Comparison of ENCODE assay signal across 15 mouse cellular contexts in genomic region chr19:42440089-42440488, GRCm38 (mm10). TPM values are rescaled to one million over a fixed set of nuclear protein-coding genes. Genes with fewer than 3 reads are reported as not detected.
DNase-seq lines count a peak whose midpoint lies in the region; ATAC-seq and TF ChIP-seq lines count a peak whose summit lies in the region.
"Had no signal": no experiment of that assay in that cellular context is flagged by ENCODE, and none has a peak within 500 bp of the region (broad histone marks: within the 10 kb centered on the region; RNA-seq: fewer than 3 reads in every experiment).

No protein-coding gene starts in this region.

- no peaks in the 10 kb centered on the region for H3K9me3 ChIP-seq in heart, embryonic 12.5 days (replicated peaks)
- no peaks in the 10 kb centered on the region for H3K9me3 ChIP-seq in lung, postnatal 0 days (ENCODE audit: low read length)
- no peaks in the 10 kb centered on the region for H3K9me3 ChIP-seq in heart, embryonic 11.5 days (replicated peaks; ENCODE audit: control insufficient read depth, low read length)
- H3K9me3 ChIP-seq: forebrain, embryonic 12.5 days; hindbrain, embryonic 13.5 days; neural tube, embryonic 12.5 days had no signal

- ATAC-seq in heart, embryonic 12.5 days (ENCODE audit: insufficient number of reproducible peaks, low FRiP score): no peak
- ATAC-seq in lung, postnatal 0 days: no peak
- ATAC-seq in heart, embryonic 11.5 days (replicated peaks; ENCODE audit: insufficient number of reproducible peaks, low FRiP score, low TSS enrichment): no peak

- H3K27ac ChIP-seq in heart, adult 2 months: no peak overlapping the region
- H3K27ac ChIP-seq in heart, embryonic 12.5 days (ENCODE audit: poor library complexity, severe bottlenecking): no peak overlapping the region
- H3K27ac ChIP-seq in lung, postnatal 0 days (ENCODE audit: low read length): no peak overlapping the region
- no peak overlapping the region for H3K27ac ChIP-seq in olfactory bulb, adult 2 months (ENCODE audit: insufficient read depth, low read depth, low read length)
- H3K27ac ChIP-seq in heart, embryonic 11.5 days (ENCODE audit: low read depth, low read length): no peak overlapping the region
- H3K27ac ChIP-seq: forebrain, embryonic 12.5 days; hindbrain, embryonic 13.5 days; macrophage; neural tube, embryonic 12.5 days had no signal

- H3K36me3 ChIP-seq in heart, adult 2 months (ENCODE audit: control insufficient read depth, insufficient read depth, low read length): no peaks in the 10 kb centered on the region
- no peaks in the 10 kb centered on the region for H3K36me3 ChIP-seq in heart, embryonic 12.5 days
- no peaks in the 10 kb centered on the region for H3K36me3 ChIP-seq in lung, postnatal 0 days (ENCODE audit: insufficient read depth, low read length)
- no peaks in the 10 kb centered on the region for H3K36me3 ChIP-seq in heart, embryonic 11.5 days (ENCODE audit: control insufficient read depth, insufficient read depth, low read length)
- H3K36me3 ChIP-seq: forebrain, embryonic 12.5 days; hindbrain, embryonic 13.5 days; neural tube, embryonic 12.5 days had no signal

- DNase-seq in heart, adult 2 months: no peak
- DNase-seq in lung, postnatal 0 days (ENCODE audit: low spot score): no peak
- no peak for DNase-seq in lung, postnatal 14 days
- peak; percentile 41 for DNase-seq in NIH3T3 (ENCODE audit: low read depth)
- no peak for DNase-seq in adrenal gland, postnatal 14 days
- DNase-seq: adrenal gland, postnatal 25 days; cerebellum, postnatal 36 days; thymus, adult 18-20 months had no signal

- H3K4me1 ChIP-seq in heart, adult 2 months (ENCODE audit: control insufficient read depth, insufficient read depth, low read length): no peaks in the 10 kb centered on the region
- H3K4me1 ChIP-seq in heart, embryonic 12.5 days (replicated peaks): no peaks in the 10 kb centered on the region
- no peaks in the 10 kb centered on the region for H3K4me1 ChIP-seq in lung, postnatal 0 days (ENCODE audit: insufficient read depth, low read depth, low read length)
- H3K4me1 ChIP-seq in olfactory bulb, adult 2 months (ENCODE audit: control insufficient read depth, insufficient read depth, low read length): peaks cover 14% of the 10 kb centered on the region
- H3K4me1 ChIP-seq in heart, embryonic 11.5 days (ENCODE audit: control insufficient read depth, insufficient read depth, low read length): no peaks in the 10 kb centered on the region
- H3K4me1 ChIP-seq: forebrain, embryonic 12.5 days had no signal

- TF ChIP-seq EP300 in heart, adult 2 months (IDR thresholded peaks at IDR 0.05; ENCODE audit: insufficient read depth, low read depth, low read length): no peak
- TF ChIP-seq EP300 in lung, postnatal 0 days (IDR thresholded peaks at IDR 0.05): no peak

- peak; percentile 36 for TF ChIP-seq CTCF in heart, adult 2 months (IDR thresholded peaks at IDR 0.05)
- 0 out of 2 replicates have a peak, but pooled peaks have one; percentile 15 for TF ChIP-seq CTCF in lung, postnatal 0 days (IDR thresholded peaks at IDR 0.05)
- peak; percentile 8; the same call in 1 of the 2 replicates for TF ChIP-seq CTCF in olfactory bulb, adult 2 months (IDR thresholded peaks at IDR 0.05; ENCODE audit: insufficient read depth, low read depth, low read length)

- H3K27me3 ChIP-seq in heart, adult 2 months (ENCODE audit: control insufficient read depth, insufficient read depth, low read length): no peaks in the 10 kb centered on the region; the same call in 1 of the 2 replicates
- H3K27me3 ChIP-seq in heart, embryonic 12.5 days (replicated peaks): peaks cover 85% of the 10 kb centered on the region
- 0 out of 2 replicates have a peak, but pooled peaks cover 6% of the 10 kb centered on the region for H3K27me3 ChIP-seq in lung, postnatal 0 days (replicated peaks; ENCODE audit: insufficient read depth, low read length)
- peaks cover 45% of the 10 kb centered on the region for H3K27me3 ChIP-seq in heart, embryonic 11.5 days (ENCODE audit: control insufficient read depth, insufficient read depth, low read length)

- no peak overlapping the region for H3K4me2 ChIP-seq in heart, embryonic 12.5 days
- no peak overlapping the region for H3K4me2 ChIP-seq in lung, postnatal 0 days (replicated peaks; ENCODE audit: low read depth, low read length)
- H3K4me2 ChIP-seq in heart, embryonic 11.5 days: no peak overlapping the region
- H3K4me2 ChIP-seq: forebrain, embryonic 12.5 days; hindbrain, embryonic 13.5 days; neural tube, embryonic 12.5 days had no signal

- no peaks in the 10 kb centered on the region for H3K79me2 ChIP-seq in heart, adult 2 months (replicated peaks; ENCODE audit: control insufficient read depth, insufficient read depth, low read length)

- no peak overlapping the region for H3K4me3 ChIP-seq in heart, adult 2 months
- no peak overlapping the region for H3K4me3 ChIP-seq in heart, embryonic 12.5 days
- H3K4me3 ChIP-seq in lung, postnatal 0 days (ENCODE audit: low read depth, low read length): no peak overlapping the region
- H3K4me3 ChIP-seq in olfactory bulb, adult 2 months (ENCODE audit: insufficient read depth, low read depth, low read length): no peak overlapping the region
- no peak overlapping the region for H3K4me3 ChIP-seq in heart, embryonic 11.5 days (ENCODE audit: low read depth, low read length)
- H3K4me3 ChIP-seq: forebrain, embryonic 12.5 days; hindbrain, embryonic 13.5 days; neural tube, embryonic 12.5 days had no signal

- no peak overlapping the region for H3K9ac ChIP-seq in heart, adult 2 months (ENCODE audit: low read depth, low read length)
- H3K9ac ChIP-seq in heart, embryonic 12.5 days: no peak overlapping the region
- no peak overlapping the region for H3K9ac ChIP-seq in lung, postnatal 0 days (replicated peaks; ENCODE audit: low read depth)
- no peak overlapping the region for H3K9ac ChIP-seq in heart, embryonic 11.5 days (ENCODE audit: low read depth, low read length)
- H3K9ac ChIP-seq: forebrain, embryonic 12.5 days; hindbrain, embryonic 13.5 days; neural tube, embryonic 12.5 days had no signal

- intact Hi-C loops in heart, adult 2 months (cut with DNase I): no loop called here

- no peak for TF ChIP-seq POLR2A in heart, adult 2 months (IDR thresholded peaks at IDR 0.05; ENCODE audit: insufficient read depth, low read depth, low read length)
- TF ChIP-seq POLR2A in olfactory bulb, adult 2 months (IDR thresholded peaks at IDR 0.05; ENCODE audit: insufficient read depth, low read depth, low read length): no peak

- WGBS in heart, adult 2 months: 36% methylated on average over 3 of the region's 3 CpGs
- 30% methylated on average over 3 of the region's 3 CpGs for WGBS in heart, embryonic 12.5 days
- 21% methylated on average over 3 of the region's 3 CpGs for WGBS in lung, postnatal 0 days
- WGBS in olfactory bulb, adult 2 months: 60% methylated on average over 3 of the region's 3 CpGs
- 36% methylated on average over 3 of the region's 3 CpGs for WGBS in heart, embryonic 11.5 days (ENCODE audit: insufficient replicate concordance)

RNA-seq across cellular contexts. Expression of gene Crtac1, which starts 8.5 kb away (rescaled TPM):
- total RNA-seq in heart, adult 2 months (2021): not detected
- polyA plus RNA-seq in heart, adult 2 months (2012; rRNA removed): 0.09 TPM in 1 of 2 replicates, not detected in the other
- 0.55 and 0.59 TPM in 2 replicates for polyA plus RNA-seq in heart, embryonic 12.5 days (2016; fragmentation: Nextera tagmentation; extraction: Ambion mirVana)
- polyA plus RNA-seq in lung, postnatal 0 days (2015; fragmentation: Nextera tagmentation; extraction: Ambion mirVana): 0.38 and 0.44 TPM in 2 replicates
- polyA plus RNA-seq in olfactory bulb, adult 2 months (2012; ENCODE audit: insufficient read depth, insufficient read length, low replicate concordance, missing spikeins): not detected in 2 replicates
- total RNA-seq in adrenal gland, postnatal 14 days (2021): 0.37 and 1.1 TPM in 2 replicates
- polyA plus RNA-seq in heart, embryonic 11.5 days (2014; fragmentation: Nextera tagmentation; extraction: Ambion mirVana): 0.23 and 0.46 TPM in 2 replicates
- polyA plus RNA-seq: macrophage had no signal
